Comparison of ENCODE assay signal across 8 mouse cellular contexts in genomic region chr11:93996306-93997140, GRCm38 (mm10). TPM values are rescaled to one million over a fixed set of nuclear protein-coding genes. Genes with fewer than 3 reads are reported as not detected.
DNase-seq lines count a peak whose midpoint lies in the region; ATAC-seq and TF ChIP-seq lines count a peak whose summit lies in the region.

No protein-coding gene starts in this region.

- H3K27ac ChIP-seq in heart, embryonic 11.5 days (ENCODE audit: low read depth, low read length) = peak overlapping the region; percentile 99
- peak overlapping the region; percentile 97 for H3K27ac ChIP-seq in kidney, embryonic 15.5 days
- peak overlapping the region; percentile 91 for H3K27ac ChIP-seq in liver, embryonic 14.5 days

- H3K36me3 ChIP-seq in heart, embryonic 11.5 days (ENCODE audit: control insufficient read depth, insufficient read depth, low read length) = no peaks in the 10 kb centered on the region
- H3K36me3 ChIP-seq in kidney, embryonic 15.5 days = no peaks in the 10 kb centered on the region
- no peaks in the 10 kb centered on the region for H3K36me3 ChIP-seq in liver, embryonic 14.5 days (replicated peaks; ENCODE audit: control insufficient read depth, insufficient read depth, low read depth)

- peak overlapping the region; percentile 65 for H3K4me2 ChIP-seq in heart, embryonic 11.5 days
- peak overlapping the region; percentile 81 for H3K4me2 ChIP-seq in kidney, embryonic 15.5 days
- H3K4me2 ChIP-seq in liver, embryonic 14.5 days (ENCODE audit: low read depth) = peak overlapping the region; percentile 100

- H3K9ac ChIP-seq in heart, embryonic 11.5 days (ENCODE audit: low read depth, low read length) = peak overlapping the region; percentile 89
- peak overlapping the region; percentile 90 for H3K9ac ChIP-seq in kidney, embryonic 15.5 days
- peak overlapping the region; percentile 95 for H3K9ac ChIP-seq in liver, embryonic 14.5 days (replicated peaks)

- no peaks in the 10 kb centered on the region for H3K27me3 ChIP-seq in heart, embryonic 11.5 days (ENCODE audit: control insufficient read depth, insufficient read depth, low read length)
- H3K27me3 ChIP-seq in kidney, embryonic 15.5 days = 0 out of 2 replicates have a peak, but pooled peaks cover 2% of the 10 kb centered on the region
- H3K27me3 ChIP-seq in liver, embryonic 14.5 days (ENCODE audit: control insufficient read depth, insufficient read depth, low read length) = no peaks in the 10 kb centered on the region

- no peak for TF ChIP-seq EP300 in liver, embryonic 14.5 days (IDR thresholded peaks at IDR 0.05; ENCODE audit: low read depth)

- H3K4me1 ChIP-seq in heart, embryonic 11.5 days (ENCODE audit: control insufficient read depth, insufficient read depth, low read length) = peaks cover 21% of the 10 kb centered on the region
- H3K4me1 ChIP-seq in kidney, embryonic 15.5 days = peaks cover 26% of the 10 kb centered on the region
- peaks cover 15 to 16% of the 10 kb centered on the region in 2 experiments for H3K4me1 ChIP-seq in liver, embryonic 14.5 days (replicated peaks; ENCODE audit: control insufficient read depth in 2 of 2, insufficient read depth in 2 of 2, low read length in 1 of 2)

- no peaks in the 10 kb centered on the region for H3K9me3 ChIP-seq in heart, embryonic 11.5 days (replicated peaks; ENCODE audit: control insufficient read depth, low read length)
- H3K9me3 ChIP-seq in kidney, embryonic 15.5 days (replicated peaks) = no peaks in the 10 kb centered on the region
- H3K9me3 ChIP-seq in liver, embryonic 14.5 days (ENCODE audit: control insufficient read depth, low read length) = no peaks in the 10 kb centered on the region

- TF ChIP-seq CTCF in liver, embryonic 14.5 days (IDR thresholded peaks at IDR 0.05; ENCODE audit: low read depth) = no peak

- H3K4me3 ChIP-seq in heart, embryonic 11.5 days (ENCODE audit: low read depth, low read length) = peak overlapping the region; percentile 69
- peak overlapping the region; percentile 84 for H3K4me3 ChIP-seq in kidney, embryonic 15.5 days (replicated peaks)
- H3K4me3 ChIP-seq in liver, embryonic 14.5 days (ENCODE audit: insufficient read depth in 1 of 2, low read depth in 2 of 2, low read length in 2 of 2) = peak overlapping the region; percentile 88 to 91

- DNase-seq in CD4-positive, CD25-positive, alpha-beta regulatory T cell, adult 2 months (ENCODE audit: low read depth, low spot score) = peak; percentile 66
- DNase-seq in adrenal gland, adult 8-10 months = peak; percentile 64
- DNase-seq in liver, embryonic 14.5 days (ENCODE audit: low read depth in 3 of 3, low spot score in 3 of 3) = peak in 2 of 3 experiments; percentile 9 to 40
- DNase-seq in natural killer cell, adult 2 months (ENCODE audit: low spot score in 2 of 2) = peak; percentile 74
- DNase-seq in testis, postnatal 14 days (ENCODE audit: low spot score) = peak; percentile 75

- WGBS in heart, embryonic 11.5 days (ENCODE audit: insufficient replicate concordance) = under 1% methylated on average over 58 of the region's 58 CpGs
- WGBS in kidney, embryonic 15.5 days = under 1% methylated on average over 58 of the region's 58 CpGs
- WGBS in liver, embryonic 14.5 days (ENCODE audit: insufficient replicate concordance) = under 1% methylated on average over 58 of the region's 58 CpGs

- ATAC-seq in erythroblast, adult 5-6 weeks (replicated peaks; ENCODE audit: low FRiP score, poor library complexity, severe bottlenecking) = peak; percentile 19
- ATAC-seq in heart, embryonic 11.5 days (replicated peaks; ENCODE audit: insufficient number of reproducible peaks, low FRiP score, low TSS enrichment) = peak; percentile 16; the same call in 1 of the 2 replicates
- peak; percentile 59 for ATAC-seq in kidney, embryonic 15.5 days (replicated peaks; ENCODE audit: low FRiP score)
- peak; percentile 17 for ATAC-seq in liver, embryonic 14.5 days (ENCODE audit: insufficient read depth)

RNA-seq across cellular contexts. Expression of gene Spag9, which starts 0.6 kb away (rescaled TPM):
- 100 to 1,000 TPM in 2 of 4 experiments, 10 to 100 TPM in 2; 93.5 to 138 (median 115) TPM for total RNA-seq in adrenal gland, adult 8-10 months (2022)
- total RNA-seq in erythroblast, adult 5-6 weeks (2015; ENCODE audit: low replicate concordance) = 9.2 and 18.3 TPM in 2 replicates
- 24.3 and 25.9 TPM in 2 replicates for total RNA-seq in erythroblast, adult 5-6 weeks (2017; ENCODE audit: low replicate concordance)
- polyA plus RNA-seq in heart, embryonic 11.5 days (2014; fragmentation: Nextera tagmentation; extraction: Ambion mirVana) = 38.1 and 40.4 TPM in 2 replicates
- polyA plus RNA-seq in kidney, embryonic 15.5 days (2015; fragmentation: Nextera tagmentation; extraction: Ambion mirVana) = 35.1 and 37.2 TPM in 2 replicates
- polyA plus RNA-seq in liver, embryonic 14.5 days (2012; rRNA removed) = 4.2 and 6.9 TPM in 2 replicates
- 10.8 and 12.4 TPM in 2 replicates for polyA plus RNA-seq in liver, embryonic 14.5 days (2014; fragmentation: Nextera tagmentation; extraction: Ambion mirVana)

RNA-seq across cellular contexts. Expression of gene Nme1, which starts 28.2 kb away (rescaled TPM):
- 10 to 100 TPM; 36.1 to 56.6 (median 44.8) TPM for total RNA-seq in adrenal gland, adult 8-10 months (2022)
- total RNA-seq in erythroblast, adult 5-6 weeks (2015; ENCODE audit: low replicate concordance) = 11.9 and 60.4 TPM in 2 replicates
- 16.6 and 19.9 TPM in 2 replicates for total RNA-seq in erythroblast, adult 5-6 weeks (2017; ENCODE audit: low replicate concordance)
- 135 and 136 TPM in 2 replicates for polyA plus RNA-seq in heart, embryonic 11.5 days (2014; fragmentation: Nextera tagmentation; extraction: Ambion mirVana)
- 165 and 172 TPM in 2 replicates for polyA plus RNA-seq in kidney, embryonic 15.5 days (2015; fragmentation: Nextera tagmentation; extraction: Ambion mirVana)
- polyA plus RNA-seq in liver, embryonic 14.5 days (2012; rRNA removed) = 58.0 and 113 TPM in 2 replicates
- 185 and 201 TPM in 2 replicates for polyA plus RNA-seq in liver, embryonic 14.5 days (2014; fragmentation: Nextera tagmentation; extraction: Ambion mirVana)

RNA-seq across cellular contexts. Expression of gene Gm20390, which starts 28.4 kb away (rescaled TPM):
- total RNA-seq in adrenal gland, adult 8-10 months (2022) = 100 to 1,000 TPM in 1 of 4 experiments, 10 to 100 TPM in 3; 71.9 to 117 (median 88.3) TPM
- total RNA-seq in erythroblast, adult 5-6 weeks (2015; ENCODE audit: low replicate concordance) = 22.7 TPM in 1 of 2 replicates, not detected in the other
- total RNA-seq in erythroblast, adult 5-6 weeks (2017; ENCODE audit: low replicate concordance) = 0.68 and 3.9 TPM in 2 replicates
- polyA plus RNA-seq in heart, embryonic 11.5 days (2014; fragmentation: Nextera tagmentation; extraction: Ambion mirVana) = 308 and 315 TPM in 2 replicates
- polyA plus RNA-seq in kidney, embryonic 15.5 days (2015; fragmentation: Nextera tagmentation; extraction: Ambion mirVana) = 462 and 483 TPM in 2 replicates
- polyA plus RNA-seq in liver, embryonic 14.5 days (2012; rRNA removed) = 76.8 and 131 TPM in 2 replicates
- 188 and 204 TPM in 2 replicates for polyA plus RNA-seq in liver, embryonic 14.5 days (2014; fragmentation: Nextera tagmentation; extraction: Ambion mirVana)

RNA-seq across cellular contexts. Expression of gene Nme2, which starts 40.5 kb away (rescaled TPM):
- 100 to 1,000 TPM; 422 to 501 (median 468) TPM for total RNA-seq in adrenal gland, adult 8-10 months (2022)
- total RNA-seq in erythroblast, adult 5-6 weeks (2015; ENCODE audit: low replicate concordance) = 53.4 and 89.2 TPM in 2 replicates
- total RNA-seq in erythroblast, adult 5-6 weeks (2017; ENCODE audit: low replicate concordance) = 11.8 and 32.5 TPM in 2 replicates
- 277 and 316 TPM in 2 replicates for polyA plus RNA-seq in heart, embryonic 11.5 days (2014; fragmentation: Nextera tagmentation; extraction: Ambion mirVana)
- polyA plus RNA-seq in kidney, embryonic 15.5 days (2015; fragmentation: Nextera tagmentation; extraction: Ambion mirVana) = 262 and 314 TPM in 2 replicates
- polyA plus RNA-seq in liver, embryonic 14.5 days (2012; rRNA removed) = 126 and 131 TPM in 2 replicates
- 102 and 117 TPM in 2 replicates for polyA plus RNA-seq in liver, embryonic 14.5 days (2014; fragmentation: Nextera tagmentation; extraction: Ambion mirVana)

Comparison
In these comparisons a context has a peak if more than half of its experiments do, and no peak if none do; other contexts are left out.
1. Peak in every context shown above with its lines: DNase-seq, ATAC-seq, H3K4me3 ChIP-seq and H3K27ac ChIP-seq.
2. DNase-seq: peak in every context shown above with its lines; median percentile 75 in testis, postnatal 14 days; 74 in natural killer cell, adult 2 months; 66 in CD4-positive, CD25-positive, alpha-beta regulatory T cell, adult 2 months; 64 in adrenal gland, adult 8-10 months; 24 in liver, embryonic 14.5 days.